Mouse (Mus musculus) hindbrain, embryonic 13.5 days (tissue): ENCODE measurements around the gene Fhod1. TPM values are rescaled to one million over a fixed set of nuclear protein-coding genes. Genes with fewer than 3 reads are reported as not detected.

Source experiments
- ATAC-seq: fragments of 200-750 bp; cut with Nextera tagmentation; 2 replicates; pipeline ENCODE4 v1.8.0; 2017; ENCODE audit warnings: moderate TSS enrichment; ENCODE audit not compliant: low FRiP score
- H3K27ac ChIP-seq: fragments of 300-500 bp; sonication (generic); 2 replicates; pipeline ENCODE4 v1.5.1; 2015; ENCODE audit warnings: inconsistent platforms, mild to moderate bottlenecking, moderate library complexity
- H3K27me3 ChIP-seq: fragments of 300-500 bp; sonication (generic); 2 replicates; pipeline ENCODE4 v1.6.1; 2015; ENCODE audit warnings: mild to moderate bottlenecking, inconsistent platforms
- H3K36me3 ChIP-seq: fragments of 300-500 bp; sonication (generic); 2 replicates; pipeline ENCODE4 v1.6.1; 2015; ENCODE audit warnings: mild to moderate bottlenecking, inconsistent platforms
- H3K4me1 ChIP-seq: fragments of 300-500 bp; sonication (generic); replicated peaks from 2 replicates; pipeline ENCODE4 v1.6.1; 2015; ENCODE audit warnings: inconsistent platforms
- H3K4me2 ChIP-seq: fragments of 300-500 bp; sonication (generic); 2 replicates; pipeline ENCODE4 v1.6.1; 2015; ENCODE audit warnings: inconsistent platforms, mild to moderate bottlenecking, moderate library complexity
- H3K4me3 ChIP-seq: fragments of 300-500 bp; sonication (generic); 2 replicates; pipeline ENCODE4 v1.5.1; 2015; ENCODE audit warnings: mild to moderate bottlenecking, inconsistent platforms
- H3K9ac ChIP-seq: fragments of 300-500 bp; sonication (generic); 2 replicates; pipeline ENCODE4 v1.6.1; 2015; ENCODE audit warnings: mild to moderate bottlenecking, inconsistent platforms
- H3K9me3 ChIP-seq: fragments of 300-500 bp; sonication (generic); 2 replicates; pipeline ENCODE4 v1.6.1; 2016; ENCODE audit warnings: inconsistent platforms
- WGBS: fragments of 180-500 bp; shearing (Covaris S2); methylation state at CpG from one replicate; pipeline ENCODE4 v1.1.7; 2015; 5-methylcytosine and 5-hydroxymethylcytosine counted together
- polyA plus RNA-seq: library from polyadenylated mRNA; unstranded; fragments of >200 nt; fragmentation: Nextera tagmentation; extraction: Ambion mirVana; gene quantifications from 2 replicates; pipeline ENCODE4 v1.2.1, GENCODE M21; 2015

Gene Fhod1
- polyA plus RNA-seq, 1 experiment from 2014 or later: 0.74 TPM

DNA sequence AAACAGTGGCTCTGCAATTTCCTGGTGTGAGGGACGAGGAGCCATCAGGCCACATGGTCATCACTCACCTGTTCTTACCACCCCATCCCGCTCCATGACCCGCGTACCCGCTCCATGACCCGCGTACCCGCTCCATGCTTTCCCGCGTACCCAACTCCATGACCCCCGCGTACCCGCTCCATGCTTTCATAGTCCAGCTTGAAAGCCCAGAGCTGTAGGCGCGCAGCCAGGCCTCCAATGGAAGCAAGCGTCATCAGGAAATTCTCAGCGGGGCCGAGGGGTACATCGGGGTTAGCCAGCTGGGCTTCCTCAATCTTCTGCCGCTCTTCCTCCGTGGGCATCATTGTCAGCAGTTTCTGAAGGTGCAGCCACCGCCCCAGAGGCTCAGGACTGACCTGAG, 16.3 kb downstream of the Fhod1 start:
- Histone ChIP-seq H3K9me3 (no peaks in the 10 kb centered on the region), H3K27ac (no peak overlapping the region), H3K36me3 (peaks cover 70% of the 10 kb centered on the region), H3K27me3 (no peaks in the 10 kb centered on the region), H3K4me3 (no peak overlapping the region), H3K9ac (no peak overlapping the region), H3K4me2 (no peak overlapping the region), H3K4me1 (peaks cover 16% of the 10 kb centered on the region)
- no peak for ATAC-seq
- 97% methylated on average over 22 of the region's 22 CpGs for WGBS

DNA sequence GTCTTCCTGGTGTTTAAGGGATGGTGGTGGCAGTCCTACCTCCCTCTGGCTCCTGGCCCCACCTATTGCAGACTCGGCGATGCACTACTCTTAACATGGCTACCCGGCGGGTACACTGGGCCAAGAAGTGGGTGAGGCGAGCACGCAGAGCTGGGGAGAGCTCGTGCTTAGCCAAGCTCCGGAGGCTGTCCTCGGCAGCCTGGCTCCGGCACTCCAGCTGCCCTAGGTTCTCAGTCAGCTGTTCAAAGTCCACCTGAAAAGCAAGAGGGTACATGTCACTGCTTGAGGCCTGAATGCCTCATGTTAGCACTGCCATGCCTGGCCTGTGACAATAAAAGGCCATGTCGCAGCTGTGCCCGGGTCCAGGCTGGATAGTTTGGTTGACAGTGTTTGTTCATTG, 17.4 kb downstream of the Fhod1 start:
- Histone ChIP-seq H3K9me3 (no peaks in the 10 kb centered on the region), H3K4me1 (peaks cover 19% of the 10 kb centered on the region), H3K27ac (no peak overlapping the region), H3K9ac (no peak overlapping the region; the same call in 1 of the 2 replicates), H3K4me3 (no peak overlapping the region), H3K36me3 (peaks cover 67% of the 10 kb centered on the region), H3K4me2 (no peak overlapping the region), H3K27me3 (no peaks in the 10 kb centered on the region)
- ATAC-seq: no peak
- 96% methylated on average over 12 of the region's 12 CpGs for WGBS

GRCm38 (mm10) chr8:105326968-105327367, 20.8 kb downstream of the Fhod1 start:
- no peaks in the 10 kb centered on the region for H3K9me3 ChIP-seq
- peaks cover 31% of the 10 kb centered on the region for H3K4me1 ChIP-seq
- no peak for ATAC-seq
- 48% methylated on average over 6 of the region's 6 CpGs for WGBS
- peak overlapping the region; percentile 85 for H3K4me2 ChIP-seq
- H3K4me3 ChIP-seq: peak overlapping the region; percentile 79
- H3K27ac ChIP-seq: peak overlapping the region; percentile 87
- H3K36me3 ChIP-seq: peaks cover 53% of the 10 kb centered on the region
- H3K9ac ChIP-seq: peak overlapping the region; percentile 79
- H3K27me3 ChIP-seq: no peaks in the 10 kb centered on the region

DNA sequence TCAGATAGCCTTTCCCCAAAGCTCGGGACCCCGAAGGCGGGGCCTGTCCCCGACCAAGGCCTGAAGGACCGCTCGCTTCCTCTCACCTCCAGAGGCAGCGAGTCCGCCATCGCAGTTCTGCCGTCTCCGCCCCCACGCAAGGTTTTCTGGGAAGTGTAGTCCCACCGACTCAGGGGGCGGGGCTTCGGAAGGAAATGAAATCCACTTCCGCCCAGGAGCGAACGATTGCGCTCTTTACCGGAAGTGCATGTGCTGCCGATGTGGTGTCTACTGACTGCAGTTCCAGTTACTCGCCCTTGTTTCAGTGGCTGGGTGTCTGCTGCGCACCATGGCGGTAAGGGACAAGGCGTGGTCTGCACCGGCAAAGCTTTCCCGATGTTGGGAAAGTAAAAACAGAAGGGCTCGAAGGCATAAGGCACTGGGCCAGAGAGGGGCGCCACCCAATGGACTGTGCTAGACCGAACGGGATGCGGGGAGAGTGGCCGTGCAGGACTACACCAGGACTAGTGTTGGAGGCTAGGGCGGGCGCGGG, 21.5 kb downstream of the Fhod1 start, which contains the start of the genes Lrrc29 and Tmem208:
TSS of gene Lrrc29 (minus strand) at position 138 of the 532 bp plus-strand sequence.
TSS of gene Tmem208 (plus strand) at position 214 of the 532 bp plus-strand sequence.
- peak within 1 kb of the TSS; percentile 88 for H3K27ac ChIP-seq
- H3K9ac ChIP-seq: peak within 1 kb of the TSS; percentile 92
- peak within 1 kb of the TSS; percentile 79 for H3K4me3 ChIP-seq
- no peaks in the 10 kb centered on the region for H3K27me3 ChIP-seq
- H3K36me3 ChIP-seq: peaks cover 47% of the 10 kb centered on the region
- peaks cover 31% of the 10 kb centered on the region for H3K4me1 ChIP-seq
- peak; percentile 93 for ATAC-seq
- WGBS: under 1% methylated on average over 36 of the region's 36 CpGs
- H3K4me2 ChIP-seq: peak within 1 kb of the TSS; percentile 85
- no peaks in the 10 kb centered on the region for H3K9me3 ChIP-seq

- peak; percentile 75 for ATAC-seq
- Histone ChIP-seq H3K27me3 (no peaks in the 10 kb centered on the region), H3K36me3 (peaks cover 42% of the 10 kb centered on the region), H3K9ac (peak overlapping the region; percentile 92), H3K4me2 (peak overlapping the region; percentile 76), H3K4me3 (peak overlapping the region; percentile 79), H3K4me1 (peaks cover 31% of the 10 kb centered on the region), H3K27ac (peak overlapping the region; percentile 88), H3K9me3 (no peaks in the 10 kb centered on the region)
- under 1% methylated on average over 12 of the region's 12 CpGs for WGBS
Observed at GRCm38 (mm10) chr8:105325641-105326093, 22.1 kb downstream of the Fhod1 start.

DNA sequence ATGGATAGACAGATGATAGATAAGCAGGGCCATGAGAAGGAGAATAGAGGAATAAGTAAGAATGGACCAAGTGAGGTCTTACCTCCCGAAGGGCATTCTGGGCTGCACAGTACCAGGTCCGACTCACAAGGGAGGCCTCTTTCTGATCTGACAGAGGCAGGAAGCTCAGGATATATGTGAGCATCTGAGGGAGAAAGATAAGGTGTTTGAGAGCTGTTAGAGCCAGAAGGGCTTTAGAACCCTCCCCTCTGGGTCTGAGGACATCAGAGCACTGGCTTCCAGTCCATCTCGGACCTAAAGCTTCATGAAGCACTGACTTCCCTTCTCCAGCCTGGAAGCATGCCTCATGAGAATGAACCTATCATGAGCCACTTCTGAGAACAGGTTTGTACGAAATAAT, 24.6 kb downstream of the Fhod1 start:
- Histone ChIP-seq H3K4me3 (no peak overlapping the region), H3K36me3 (peaks cover 37% of the 10 kb centered on the region)
- WGBS: 86% methylated on average over 4 of the region's 4 CpGs

DNA sequence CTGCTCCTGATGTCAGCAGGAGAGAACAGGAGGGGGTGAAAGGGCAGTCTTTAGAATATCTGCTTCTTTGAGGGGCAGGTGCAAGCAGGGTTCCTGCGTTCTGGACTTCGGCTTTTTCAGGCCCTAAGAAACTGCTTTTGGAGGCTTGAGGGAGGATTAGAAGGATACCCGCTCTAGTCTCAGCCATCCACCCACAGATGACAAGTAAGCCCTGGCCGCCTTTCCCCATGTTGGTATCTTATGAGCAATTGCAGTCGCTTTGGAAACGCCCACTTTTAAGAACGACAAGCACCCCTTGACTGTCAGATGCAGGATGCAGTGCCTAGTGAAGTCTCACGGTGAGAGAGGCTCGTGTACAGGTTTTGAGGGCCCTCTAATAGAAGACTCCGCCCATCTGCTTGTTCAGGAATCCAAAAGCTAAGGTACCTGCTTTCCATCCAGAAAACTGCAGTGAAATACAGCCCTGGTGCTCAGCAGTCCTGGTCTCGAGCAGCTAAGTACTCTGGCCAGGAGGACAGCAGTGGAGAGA, 29.0 kb downstream of the Fhod1 start:
- no peaks in the 10 kb centered on the region for H3K9me3 ChIP-seq
- H3K4me1 ChIP-seq: no peaks in the 10 kb centered on the region
- no peak overlapping the region for H3K9ac ChIP-seq
- H3K4me2 ChIP-seq: no peak overlapping the region
- 86% methylated on average over 11 of the region's 11 CpGs for WGBS
- peaks cover 77% of the 10 kb centered on the region for H3K36me3 ChIP-seq
- H3K4me3 ChIP-seq: no peak overlapping the region
- ATAC-seq: no peak
- H3K27me3 ChIP-seq: no peaks in the 10 kb centered on the region
- no peak overlapping the region for H3K27ac ChIP-seq

More for the DNA sequence above, 24.6 kb downstream of the Fhod1 start:
- no peak overlapping the region for H3K4me2 ChIP-seq
- no peak overlapping the region for H3K27ac ChIP-seq
- ATAC-seq: no peak
- H3K9me3 ChIP-seq: no peaks in the 10 kb centered on the region
- H3K27me3 ChIP-seq: no peaks in the 10 kb centered on the region
- peaks cover 29% of the 10 kb centered on the region for H3K4me1 ChIP-seq
- no peak overlapping the region for H3K9ac ChIP-seq

GRCm38 (mm10) chr8:105317941-105318340, 29.8 kb downstream of the Fhod1 start:
- Histone ChIP-seq H3K9me3 (no peaks in the 10 kb centered on the region), H3K27me3 (no peaks in the 10 kb centered on the region), H3K9ac (no peak overlapping the region), H3K4me3 (no peak overlapping the region), H3K27ac (no peak overlapping the region), H3K4me2 (no peak overlapping the region), H3K4me1 (no peaks in the 10 kb centered on the region), H3K36me3 (peaks cover 80% of the 10 kb centered on the region)
- no peak for ATAC-seq
- 91% methylated on average over 4 of the region's 4 CpGs for WGBS

GRCm38 (mm10) chr8:105315073-105315769, 32.5 kb downstream of the Fhod1 start:
- 92% methylated on average over 18 of the region's 18 CpGs for WGBS
- Histone ChIP-seq H3K4me1 (no peaks in the 10 kb centered on the region), H3K27me3 (no peaks in the 10 kb centered on the region), H3K36me3 (peaks cover 96% of the 10 kb centered on the region), H3K27ac (no peak overlapping the region), H3K9ac (no peak overlapping the region), H3K4me2 (no peak overlapping the region), H3K9me3 (no peaks in the 10 kb centered on the region), H3K4me3 (no peak overlapping the region)
- ATAC-seq: no peak

- H3K4me1 ChIP-seq: no peaks in the 10 kb centered on the region
- no peak overlapping the region for H3K9ac ChIP-seq
- no peak for ATAC-seq
- no peaks in the 10 kb centered on the region for H3K9me3 ChIP-seq
- H3K4me3 ChIP-seq: no peak overlapping the region
- H3K27me3 ChIP-seq: no peaks in the 10 kb centered on the region
- H3K36me3 ChIP-seq: peaks cover 97% of the 10 kb centered on the region
- whole genome bisulfite sequencing: 83% methylated on average over 9 of the region's 9 CpGs
- no peak overlapping the region for H3K4me2 ChIP-seq
- no peak overlapping the region for H3K27ac ChIP-seq
Observed at GRCm38 (mm10) chr8:105313622-105314402, 33.9 kb downstream of the Fhod1 start.

DNA sequence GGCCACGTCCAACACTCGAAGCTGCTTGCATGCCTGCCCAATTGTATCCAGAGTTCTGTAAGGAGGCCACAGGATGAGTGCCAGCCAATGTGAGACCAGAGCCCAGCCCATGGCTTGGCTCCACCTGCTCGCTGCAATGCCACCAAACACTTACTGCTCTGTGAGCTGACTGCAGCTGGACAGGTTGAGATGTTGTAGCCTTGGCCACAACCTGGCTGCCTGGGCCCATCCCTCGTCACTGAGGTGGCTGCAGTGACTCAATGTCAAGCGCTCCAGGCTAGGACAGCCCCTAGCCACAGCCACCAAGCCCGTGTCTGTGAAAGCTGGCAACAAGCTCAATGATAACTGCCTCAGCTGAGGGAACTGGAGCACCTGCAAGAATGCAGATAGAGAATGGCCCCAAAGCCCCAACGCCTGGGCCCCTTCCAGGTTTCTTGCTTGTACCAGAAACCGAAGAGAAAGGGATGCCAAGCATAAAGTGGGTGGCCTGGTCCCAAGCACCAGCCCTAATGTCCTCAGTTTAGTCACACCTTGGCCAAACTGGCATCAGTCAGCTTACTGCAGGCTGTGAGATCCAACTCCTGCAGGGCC, 34.8 kb downstream of the Fhod1 start:
- no peaks in the 10 kb centered on the region for H3K4me1 ChIP-seq
- H3K9me3 ChIP-seq: no peaks in the 10 kb centered on the region
- no peak overlapping the region for H3K9ac ChIP-seq
- whole genome bisulfite sequencing: 95% methylated on average over 8 of the region's 8 CpGs
- H3K27me3 ChIP-seq: no peaks in the 10 kb centered on the region
- no peak overlapping the region for H3K4me2 ChIP-seq
- no peak for ATAC-seq
- peaks cover 97% of the 10 kb centered on the region for H3K36me3 ChIP-seq
- H3K4me3 ChIP-seq: no peak overlapping the region
- H3K27ac ChIP-seq: no peak overlapping the region

- H3K36me3 ChIP-seq: peaks cover 95% of the 10 kb centered on the region
Observed at GRCm38 (mm10) chr8:105311718-105312117, 36.0 kb downstream of the Fhod1 start.

More at GRCm38 (mm10) chr8:105311718-105312117, 36.0 kb downstream of the Fhod1 start:
- 90% methylated on average over 1 of the region's 1 CpGs for WGBS
- Histone ChIP-seq H3K27me3 (no peaks in the 10 kb centered on the region), H3K4me3 (no peak overlapping the region), H3K9me3 (no peaks in the 10 kb centered on the region), H3K9ac (no peak overlapping the region), H3K4me1 (no peaks in the 10 kb centered on the region), H3K4me2 (no peak overlapping the region), H3K27ac (no peak overlapping the region)
- ATAC-seq: no peak
